Mouse (Mus musculus) testis, adult 2 months (tissue): ENCODE data around the gene Dock10.

ENCODE experiments used
- CTCF ChIP-seq: fragments of 200-500 bp; IDR thresholded peaks from 2 replicates; pipeline ENCODE4 v1.5.1; 2012; ENCODE audit warnings: low read depth, mild to moderate bottlenecking, inconsistent platforms, low read length, moderate library complexity; ENCODE audit not compliant: control insufficient read depth, insufficient read depth, insufficient replicate concordance
- POLR2A ChIP-seq: fragments of 200-500 bp; IDR thresholded peaks from 2 replicates; pipeline ENCODE4 v1.6.1; 2012; ENCODE audit warnings: low read depth, mild to moderate bottlenecking, inconsistent platforms, low read length, moderate library complexity; ENCODE audit not compliant: control insufficient read depth

- TF ChIP-seq CTCF = no peak
- TF ChIP-seq POLR2A = no peak
Observed at GRCm38 (mm10) chr1:80757650-80757976, 714 bp downstream of the Dock10 start.
